Mouse (Mus musculus): ENCODE data around the gene Cdc34b.
A peak's percentile ranks its signal among the peaks of the same experiment; 100 is the strongest.

The Cdc34b gene

GRCm38 (mm10) chr11:94732773-94733172 lies 8.8 kb upstream of the Cdc34b start:
- peak; percentile 26 for DNase-seq (ENCODE audit: extremely low read depth, low read depth)

- no peak for DNase-seq (ENCODE audit: extremely low read depth, low read depth)
Measured at GRCm38 (mm10) chr11:94735746-94736145, 5.8 kb upstream of the Cdc34b start.

DNA sequence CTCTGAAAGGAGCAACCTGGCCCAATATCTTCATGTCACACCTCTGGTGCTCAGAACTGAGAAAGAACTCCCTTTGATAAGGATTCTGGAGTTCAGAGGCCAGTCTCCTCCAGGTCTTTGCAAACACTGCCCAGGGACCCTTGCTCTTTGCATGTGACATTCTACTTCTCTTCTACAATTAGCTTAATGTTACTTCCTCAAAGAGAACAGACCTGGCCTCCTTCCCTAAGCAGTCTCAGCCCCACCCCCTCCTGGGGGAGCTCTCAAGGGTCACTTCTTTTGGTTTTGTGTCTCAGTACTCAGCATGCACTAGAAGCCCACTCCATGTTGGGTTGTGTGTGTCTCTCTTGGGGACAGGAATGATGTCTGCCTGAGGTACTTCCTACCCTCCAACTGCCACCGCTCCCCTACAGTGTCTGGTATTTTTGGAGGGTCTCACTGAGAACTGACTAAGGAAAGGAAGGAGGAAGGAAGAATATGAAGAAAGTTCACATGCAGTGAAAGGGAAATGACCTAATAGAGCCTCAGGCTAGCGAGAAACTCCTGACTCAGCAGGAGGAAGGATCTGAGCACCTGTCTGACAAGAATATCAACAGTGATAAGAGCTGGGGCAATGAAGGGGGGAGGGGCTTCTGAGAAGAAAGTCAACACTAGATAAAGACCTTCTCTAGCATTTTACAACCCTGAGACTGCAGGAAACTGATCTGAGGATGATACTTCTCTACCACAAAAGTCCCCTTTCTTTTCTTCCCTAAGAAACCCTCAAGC lies 11.5 kb downstream of the Cdc34b start:
- no peak for DNase-seq (ENCODE audit: extremely low read depth, low read depth)

DNA sequence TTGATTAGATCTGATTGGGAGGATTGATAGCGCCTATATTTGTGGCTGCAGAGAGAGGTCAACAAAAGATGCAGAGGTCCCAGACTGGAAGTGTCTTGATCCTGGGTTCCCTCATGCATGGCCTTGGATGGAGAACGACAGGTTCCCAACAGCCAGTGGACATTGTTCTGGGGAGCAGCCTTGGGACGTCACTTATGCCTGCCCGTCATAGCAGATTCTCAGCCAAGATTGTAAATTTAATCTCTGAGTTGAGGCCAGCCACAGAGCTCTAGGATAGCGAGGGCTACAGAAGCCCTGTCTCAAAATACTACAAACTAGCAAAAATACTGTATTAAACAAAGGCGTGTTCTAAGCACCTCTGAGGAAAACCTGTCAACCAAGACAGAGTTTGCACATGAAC lies 18.3 kb downstream of the Cdc34b start:
- DNase-seq (ENCODE audit: extremely low read depth, low read depth), result no peak

DNA sequence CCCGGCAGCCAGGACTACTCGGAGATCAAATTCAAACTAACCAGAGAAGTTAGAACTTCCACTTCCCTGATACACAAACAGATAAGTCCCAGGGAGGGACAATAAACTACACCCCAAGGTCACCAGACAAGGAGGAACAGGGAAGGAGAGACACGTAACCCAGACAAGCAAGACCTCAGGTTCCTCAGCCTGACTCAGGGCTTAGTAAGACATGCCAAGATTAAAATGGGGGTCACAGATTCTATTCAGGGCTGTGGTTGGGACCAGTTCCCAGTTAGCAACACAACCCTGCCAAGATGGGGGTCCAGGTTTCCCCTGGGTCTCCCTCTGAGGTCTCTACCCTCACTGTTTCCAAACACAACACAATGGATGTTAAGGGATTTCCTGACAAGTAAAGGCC lies 18.8 kb downstream of the Cdc34b start:
- no peak for DNase-seq (ENCODE audit: extremely low read depth, low read depth)

- no peak for DNase-seq (ENCODE audit: extremely low read depth, low read depth)
Measured at GRCm38 (mm10) chr11:94760799-94761198, 19.2 kb downstream of the Cdc34b start.

DNA sequence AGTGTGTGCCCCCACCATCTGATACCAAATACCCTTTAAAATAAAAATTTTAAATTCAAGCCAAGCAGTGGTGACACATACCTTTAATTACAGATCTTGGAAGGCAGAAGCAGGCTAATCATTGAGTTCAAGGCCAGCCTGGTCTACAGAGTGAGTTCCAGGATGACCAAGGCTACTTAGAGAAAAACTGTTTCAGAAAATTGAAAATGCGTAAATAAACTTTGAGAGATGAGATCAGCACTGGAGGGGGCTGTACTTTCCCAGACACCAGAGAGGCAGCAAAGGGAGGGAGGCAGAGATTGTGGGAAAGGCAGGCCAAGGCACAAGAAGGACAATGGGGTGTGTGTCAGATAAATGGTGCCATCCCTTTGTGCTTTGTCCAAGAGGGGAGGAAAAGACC lies 20.7 kb downstream of the Cdc34b start:
- DNase-seq (ENCODE audit: extremely low read depth, low read depth), result no peak

DNA sequence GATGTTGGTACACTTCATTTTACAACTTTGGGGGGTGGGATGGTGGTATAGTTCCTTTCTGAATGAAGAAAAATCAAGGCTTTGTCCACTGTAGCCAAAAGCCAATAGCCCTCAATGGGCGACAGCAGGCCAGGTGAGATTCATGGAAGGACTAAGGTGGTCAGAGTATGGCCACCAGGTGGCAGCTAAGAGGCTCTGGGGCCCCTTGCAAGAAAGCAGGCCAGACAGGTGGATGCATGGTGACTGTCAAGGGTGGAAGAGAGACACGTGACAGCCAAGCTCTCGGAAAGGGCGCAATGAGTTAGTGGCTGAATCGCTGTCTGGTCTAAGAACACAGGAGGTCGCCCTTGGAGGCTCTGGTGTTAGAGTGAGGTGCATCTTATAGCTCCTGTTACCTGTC lies 21.2 kb downstream of the Cdc34b start:
- no peak for DNase-seq (ENCODE audit: extremely low read depth, low read depth)

DNA sequence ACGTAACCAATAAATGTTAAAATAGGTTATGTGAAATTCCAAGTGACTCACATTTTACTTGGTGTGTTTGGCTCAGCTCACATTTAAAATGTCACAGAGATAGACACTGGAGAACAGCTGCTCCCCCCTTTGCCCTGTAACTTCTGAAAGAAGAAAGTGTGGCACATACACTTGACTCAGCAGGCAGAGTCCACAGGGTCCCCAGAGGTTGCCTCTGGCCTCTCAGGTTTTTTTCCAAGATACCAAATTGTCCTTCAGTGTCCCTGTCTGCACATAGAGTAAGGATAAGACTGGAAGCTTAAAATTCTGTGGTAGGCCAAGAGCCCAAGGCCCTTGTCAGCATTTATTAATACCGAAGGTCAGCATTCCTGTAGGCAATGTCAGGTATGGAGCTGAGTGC lies 25.7 kb downstream of the Cdc34b start:
- no peak for DNase-seq (ENCODE audit: extremely low read depth, low read depth)

- DNase-seq (ENCODE audit: extremely low read depth, low read depth), result no peak
Measured at GRCm38 (mm10) chr11:94772363-94773055, 30.9 kb downstream of the Cdc34b start.

DNA sequence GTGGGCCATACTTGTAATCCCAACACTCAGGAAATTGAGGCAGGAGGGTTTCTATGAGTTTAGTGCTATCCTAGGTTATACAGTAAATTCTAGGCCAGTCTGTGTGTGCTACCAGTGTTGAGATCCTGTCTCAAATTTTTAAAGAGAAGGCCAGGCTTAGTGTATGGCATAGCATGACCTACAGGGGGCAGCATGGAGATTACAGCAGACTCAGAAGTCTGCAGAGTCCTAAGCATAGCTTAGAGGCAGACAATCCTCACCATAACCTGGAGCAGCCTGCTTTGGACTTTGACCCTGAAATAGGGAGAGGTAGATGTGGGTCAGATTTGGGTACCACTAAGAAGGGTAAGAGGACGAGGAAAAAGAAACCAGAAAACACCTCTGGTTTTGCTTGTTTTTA lies 32.3 kb downstream of the Cdc34b start:
- no peak for DNase-seq (ENCODE audit: extremely low read depth, low read depth)

GRCm38 (mm10) chr11:94774887-94775497 lies 33.4 kb downstream of the Cdc34b start:
- DNase-seq (ENCODE audit: extremely low read depth, low read depth), result no peak

- DNase-seq (ENCODE audit: extremely low read depth, low read depth), result no peak
Measured at GRCm38 (mm10) chr11:94782603-94783002, 41.0 kb downstream of the Cdc34b start, which contains the start of gene Tmem92. Tmem92 (minus strand) TSS chr11:94782703.

DNA sequence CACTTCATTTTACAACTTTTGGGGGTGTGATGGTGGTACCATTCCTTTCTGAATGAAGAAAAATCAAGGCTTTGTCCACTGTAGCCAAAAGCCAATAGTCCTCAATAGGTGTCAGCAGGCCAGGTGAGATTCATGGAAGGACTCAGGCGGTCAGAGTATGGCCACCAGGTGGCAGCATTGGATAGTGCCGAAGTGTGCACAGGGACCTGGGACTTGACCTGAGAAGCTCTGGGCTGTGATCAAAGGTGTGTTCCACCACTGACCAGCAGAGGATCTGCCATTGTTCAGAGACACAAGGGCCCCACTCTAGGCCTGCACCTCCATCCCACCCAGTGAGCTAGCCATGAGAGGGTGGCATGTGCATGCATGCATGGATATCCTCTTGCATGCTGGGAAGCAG lies 43.7 kb downstream of the Cdc34b start:
- no peak for DNase-seq (ENCODE audit: extremely low read depth, low read depth)

- DNase-seq (ENCODE audit: extremely low read depth, low read depth), result no peak
Measured at GRCm38 (mm10) chr11:94791700-94792099, 50.1 kb downstream of the Cdc34b start.
